Mouse (Mus musculus) spleen, adult 2 months (tissue): Measurements from ENCODE around the gene Phf12.
A peak's percentile ranks its signal among the peaks of the same experiment; 100 is the strongest.

Source experiments
- CTCF ChIP-seq: fragments of 200-500 bp; IDR thresholded peaks from 2 replicates; pipeline ENCODE4 v1.5.1; 2011; ENCODE audit warnings: mild to moderate bottlenecking, inconsistent platforms; ENCODE audit not compliant: insufficient read depth, insufficient read length, insufficient replicate concordance; ENCODE audit errors: extremely low read depth
- POLR2A ChIP-seq: fragments of 200-500 bp; IDR thresholded peaks from 2 replicates; pipeline ENCODE4 v1.6.1; 2011; ENCODE audit warnings: low read depth, low read length, inconsistent platforms

DNA sequence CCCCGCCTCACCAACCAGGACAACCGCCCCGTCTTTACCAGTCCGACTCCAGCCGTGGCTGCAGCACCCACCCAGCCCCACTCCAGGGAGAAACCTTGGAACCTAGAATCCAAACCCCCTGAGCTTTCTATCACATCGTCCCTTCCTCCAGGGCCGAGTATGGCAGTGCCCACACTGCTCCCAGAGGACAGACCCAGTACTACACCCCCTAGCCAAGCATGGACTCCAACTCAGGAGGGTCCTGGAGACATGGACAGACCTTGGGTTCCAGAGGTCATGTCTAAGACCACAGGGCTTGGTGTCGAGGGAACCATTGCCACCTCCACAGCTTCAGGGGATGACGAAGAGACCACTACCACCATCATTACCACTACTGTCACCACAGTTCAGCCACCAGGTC lies 28.9 kb upstream of the Phf12 start:
- TF ChIP-seq POLR2A: no peak
- peak; percentile 23; the same call in 1 of the 2 replicates for TF ChIP-seq CTCF
